Mouse (Mus musculus) left cerebral cortex, postnatal 10 days (tissue): ENCODE measurements around the gene Wdr3. TPM values are rescaled to one million over a fixed set of nuclear protein-coding genes. Genes with fewer than 3 reads are reported as not detected.

Experiments
- total RNA-seq, 2 experiments: library from RNA; stranded (reverse); gene quantifications; 2 replicates each; pipeline ENCODE4 v1.2.3; 2021

Gene Wdr3
- total RNA-seq, 2 experiments from 2014 or later = 21.6 to 23.1 TPM

Other genes with a start within 250 kb of the Wdr3 start
- 10 to 100 TPM; 29.1 to 33.3 TPM for gene Gdap2, start within 50 bp of the Wdr3 start, total RNA-seq